Mouse (Mus musculus): Measurements from ENCODE around the gene Trim38. TPM values are rescaled to one million over a fixed set of nuclear protein-coding genes. Genes with fewer than 3 reads are reported as not detected.

Trim38 gene
- polyA plus RNA-seq, 1 experiment: not detected

DNA sequence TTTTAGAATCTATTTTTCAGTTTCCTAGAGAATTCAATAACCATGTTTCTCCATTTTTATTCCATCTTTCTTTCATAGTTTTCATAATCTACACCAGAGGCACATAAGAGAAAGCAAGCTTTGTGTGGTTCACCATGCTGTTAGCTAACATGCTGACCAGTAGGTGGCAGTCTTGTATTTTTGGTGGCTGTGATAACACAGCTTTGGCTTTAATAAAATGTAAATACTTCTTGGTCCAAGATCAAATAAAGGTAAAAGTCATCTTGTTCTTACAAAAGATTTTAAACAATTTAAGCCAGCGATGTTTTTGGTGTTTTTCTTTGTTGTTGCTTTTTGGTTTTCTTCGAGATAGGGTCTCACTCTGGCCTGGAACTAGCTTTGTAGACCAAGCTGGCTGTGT, 22.8 kb downstream of the Trim38 start:
- DNase-seq: peak; percentile 40
- Histone ChIP-seq H3K27me3 (ENCODE audit: control insufficient read depth, insufficient read depth, low read length) (no peaks in the 10 kb centered on the region), H3K27ac (ENCODE audit: control insufficient read depth, insufficient read depth, low read length) (no peak overlapping the region), H3K4me3 (ENCODE audit: control insufficient read depth, insufficient read depth, low read length) (no peak overlapping the region), H3K36me3 (ENCODE audit: control insufficient read depth, insufficient read depth, low read length) (no peaks in the 10 kb centered on the region), H3K4me1 (replicated peaks; ENCODE audit: control insufficient read depth, insufficient read depth, low read length) (no peaks in the 10 kb centered on the region)
- no peak for TF ChIP-seq CTCF (IDR thresholded peaks at IDR 0.05; ENCODE audit: borderline replicate concordance, control insufficient read depth, extremely low read depth, insufficient read depth, low read length, poor library complexity)
- no peak for TF ChIP-seq POLR2A (IDR thresholded peaks at IDR 0.05; ENCODE audit: control insufficient read depth, extremely low read depth, insufficient read depth, low read length, poor library complexity)
- WGBS: 39% methylated on average over 2 of the region's 2 CpGs

DNA sequence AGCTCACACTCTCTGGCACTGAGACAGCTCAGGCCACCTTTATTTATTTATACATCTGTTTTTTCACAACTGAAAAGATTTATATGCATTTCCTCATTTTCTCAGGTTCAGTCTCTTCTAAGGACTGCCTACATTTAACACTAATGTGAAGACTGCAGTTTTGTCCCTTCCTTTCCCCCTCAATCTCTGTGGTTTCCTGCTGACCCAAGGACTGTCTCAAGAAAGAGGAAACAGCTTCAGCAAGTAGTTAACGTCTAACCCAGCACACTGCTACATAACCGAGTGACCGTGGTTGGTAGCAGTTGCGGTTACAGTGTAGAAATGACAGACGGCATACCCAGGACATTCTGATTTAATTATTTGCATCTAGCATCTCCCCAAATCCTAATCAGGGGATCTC, 29.7 kb downstream of the Trim38 start:
- no peaks in the 10 kb centered on the region for H3K36me3 ChIP-seq (ENCODE audit: control insufficient read depth, insufficient read depth, low read length)
- no peak overlapping the region for H3K4me3 ChIP-seq (ENCODE audit: control insufficient read depth, insufficient read depth, low read length)
- DNase-seq: no peak
- 33% methylated on average over 5 of the region's 5 CpGs for WGBS
- no peaks in the 10 kb centered on the region for H3K4me1 ChIP-seq (replicated peaks; ENCODE audit: control insufficient read depth, insufficient read depth, low read length)
- no peaks in the 10 kb centered on the region for H3K27me3 ChIP-seq (ENCODE audit: control insufficient read depth, insufficient read depth, low read length)
- TF ChIP-seq POLR2A (IDR thresholded peaks at IDR 0.05; ENCODE audit: control insufficient read depth, extremely low read depth, insufficient read depth, low read length, poor library complexity): no peak
- TF ChIP-seq CTCF (IDR thresholded peaks at IDR 0.05; ENCODE audit: borderline replicate concordance, control insufficient read depth, extremely low read depth, insufficient read depth, low read length, poor library complexity): no peak
- no peak overlapping the region for H3K27ac ChIP-seq (ENCODE audit: control insufficient read depth, insufficient read depth, low read length)

DNA sequence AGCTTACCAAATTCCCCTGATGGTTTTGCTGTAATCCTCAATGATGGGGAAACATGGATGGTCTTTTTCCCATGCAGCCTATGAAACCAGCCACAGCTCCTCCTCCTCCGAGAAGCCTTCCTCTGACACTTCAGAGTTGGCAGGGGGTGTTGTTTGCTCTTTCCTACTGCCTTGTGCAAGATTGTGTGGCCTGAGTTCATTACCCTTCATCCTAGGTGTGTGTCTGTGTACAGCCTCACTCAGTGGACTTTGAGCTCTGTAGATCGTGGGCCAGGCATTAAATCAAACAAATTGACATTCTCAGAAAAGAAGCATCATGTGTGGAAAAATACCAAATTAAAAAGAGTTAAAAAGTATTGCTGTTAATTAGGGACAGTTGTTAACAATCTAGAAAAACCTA, 34.8 kb downstream of the Trim38 start:
- no peak for TF ChIP-seq POLR2A (IDR thresholded peaks at IDR 0.05; ENCODE audit: control insufficient read depth, extremely low read depth, insufficient read depth, low read length, poor library complexity)
- no peak for TF ChIP-seq CTCF (IDR thresholded peaks at IDR 0.05; ENCODE audit: borderline replicate concordance, control insufficient read depth, extremely low read depth, insufficient read depth, low read length, poor library complexity)
- 95% methylated on average over 2 of the region's 2 CpGs for WGBS
- Histone ChIP-seq H3K4me1 (replicated peaks; ENCODE audit: control insufficient read depth, insufficient read depth, low read length) (no peaks in the 10 kb centered on the region), H3K4me3 (ENCODE audit: control insufficient read depth, insufficient read depth, low read length) (no peak overlapping the region), H3K27me3 (ENCODE audit: control insufficient read depth, insufficient read depth, low read length) (no peaks in the 10 kb centered on the region), H3K27ac (ENCODE audit: control insufficient read depth, insufficient read depth, low read length) (no peak overlapping the region), H3K36me3 (ENCODE audit: control insufficient read depth, insufficient read depth, low read length) (no peaks in the 10 kb centered on the region)
- DNase-seq: no peak

DNA sequence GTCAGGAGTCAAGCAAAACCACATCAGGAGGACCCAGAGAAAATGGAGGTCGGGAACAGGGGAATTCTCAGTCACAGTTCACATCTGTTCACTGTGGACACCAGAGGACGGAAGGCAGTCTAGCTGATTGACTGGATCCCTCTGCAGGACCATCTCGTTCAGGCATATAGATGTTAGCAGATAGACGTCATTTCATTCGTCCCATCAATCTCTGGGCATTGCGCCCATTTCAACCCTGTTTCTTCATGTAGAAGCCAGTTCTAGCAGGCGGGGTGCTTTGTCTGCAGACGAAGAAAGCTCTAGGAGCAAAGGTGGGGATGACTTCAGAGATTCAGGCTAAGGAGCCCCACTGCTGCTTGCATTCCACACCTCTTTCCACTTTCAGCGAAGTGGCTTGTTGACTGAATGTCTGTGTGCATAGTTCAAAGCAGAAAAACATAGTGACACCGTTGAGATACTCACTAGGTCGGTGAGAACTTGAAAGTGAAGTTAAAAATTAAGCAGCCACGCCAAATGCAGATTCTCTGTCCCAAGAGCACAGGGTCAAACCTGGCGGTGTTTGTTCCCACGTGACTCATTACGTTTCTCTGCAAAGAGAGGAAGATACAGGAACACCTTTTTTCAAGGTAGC, 36.8 kb downstream of the Trim38 start, which contains the start of gene Slc17a2:
Slc17a2 (plus strand) TSS at position 572 of the 631 bp plus-strand sequence.
- WGBS: 93% methylated on average over 15 of the region's 15 CpGs

DNA sequence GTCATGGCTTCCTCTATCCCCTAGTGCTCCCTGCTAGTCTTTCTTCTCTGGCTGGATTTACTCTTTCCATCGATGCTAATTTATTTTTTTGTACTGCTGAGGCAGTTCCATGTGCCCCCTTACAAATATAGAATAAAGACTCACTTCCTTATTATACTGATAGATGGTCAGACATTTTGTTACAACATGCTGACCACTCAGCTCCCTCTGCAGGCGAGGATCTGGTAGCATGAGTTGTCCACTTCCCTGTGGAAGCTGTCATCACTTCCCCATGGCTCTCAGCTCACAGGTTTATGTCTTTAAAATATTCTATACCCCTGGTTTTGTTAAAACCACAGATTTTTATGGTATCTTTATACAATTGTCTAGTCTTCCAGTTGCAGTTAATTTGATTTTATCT, 46.4 kb downstream of the Trim38 start:
- no peak overlapping the region for H3K4me3 ChIP-seq (ENCODE audit: control insufficient read depth, insufficient read depth, low read length)
- no peak for TF ChIP-seq CTCF (IDR thresholded peaks at IDR 0.05; ENCODE audit: borderline replicate concordance, control insufficient read depth, extremely low read depth, insufficient read depth, low read length, poor library complexity)
- no peak for TF ChIP-seq POLR2A (IDR thresholded peaks at IDR 0.05; ENCODE audit: control insufficient read depth, extremely low read depth, insufficient read depth, low read length, poor library complexity)
- no peaks in the 10 kb centered on the region for H3K4me1 ChIP-seq (replicated peaks; ENCODE audit: control insufficient read depth, insufficient read depth, low read length)
- no peak overlapping the region for H3K27ac ChIP-seq (ENCODE audit: control insufficient read depth, insufficient read depth, low read length)
- no peaks in the 10 kb centered on the region for H3K27me3 ChIP-seq (ENCODE audit: control insufficient read depth, insufficient read depth, low read length)
- WGBS: 78% methylated on average over 2 of the region's 2 CpGs
- no peaks in the 10 kb centered on the region for H3K36me3 ChIP-seq (ENCODE audit: control insufficient read depth, insufficient read depth, low read length)
- no peak for DNase-seq

More for the DNA sequence above, 36.8 kb downstream of the Trim38 start, which contains the start of gene Slc17a2:
- TF ChIP-seq CTCF (IDR thresholded peaks at IDR 0.05; ENCODE audit: borderline replicate concordance, control insufficient read depth, extremely low read depth, insufficient read depth, low read length, poor library complexity) (no peak), POLR2A (IDR thresholded peaks at IDR 0.05; ENCODE audit: control insufficient read depth, extremely low read depth, insufficient read depth, low read length, poor library complexity) (no peak)
- Histone ChIP-seq H3K27me3 (ENCODE audit: control insufficient read depth, insufficient read depth, low read length) (no peaks in the 10 kb centered on the region), H3K4me1 (replicated peaks; ENCODE audit: control insufficient read depth, insufficient read depth, low read length) (no peaks in the 10 kb centered on the region), H3K36me3 (ENCODE audit: control insufficient read depth, insufficient read depth, low read length) (no peaks in the 10 kb centered on the region), H3K4me3 (ENCODE audit: control insufficient read depth, insufficient read depth, low read length) (no peak within 1 kb of the TSS), H3K27ac (ENCODE audit: control insufficient read depth, insufficient read depth, low read length) (no peak within 1 kb of the TSS)
- DNase-seq: no peak

DNA sequence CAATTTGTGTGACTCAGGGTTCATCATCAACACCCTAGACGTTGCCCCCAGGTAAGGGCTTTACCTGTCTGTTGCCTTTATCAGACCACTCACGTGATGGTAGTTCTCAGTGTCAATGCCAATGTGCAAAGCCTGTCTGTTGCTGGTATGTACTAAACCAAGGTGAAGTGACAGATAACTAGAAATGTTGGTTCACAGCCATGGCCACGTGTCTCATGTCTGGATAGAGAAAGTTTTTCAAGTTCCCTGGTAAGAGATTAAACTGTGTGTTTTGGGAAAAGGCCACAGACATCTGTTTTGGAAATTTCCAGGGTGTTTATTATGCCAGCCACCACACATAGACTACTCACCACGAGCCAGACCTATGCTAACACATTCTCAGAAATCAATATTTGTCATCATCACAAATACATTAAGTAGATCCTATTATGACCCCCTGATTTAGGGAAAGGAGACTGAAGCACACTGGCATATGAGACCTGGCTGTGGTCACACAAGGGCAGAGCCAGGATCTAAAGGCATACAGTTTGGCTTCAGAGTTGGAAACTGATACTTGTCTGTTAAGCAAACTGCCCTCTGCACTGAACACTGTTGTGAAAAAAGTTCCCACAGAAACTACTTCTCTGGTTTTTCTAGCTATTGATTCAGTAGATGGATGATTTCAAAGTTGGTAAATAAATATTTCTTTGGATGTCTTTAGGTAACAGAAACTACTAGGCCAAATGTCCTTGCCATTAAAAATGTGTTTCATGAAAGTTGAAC, 50.6 kb downstream of the Trim38 start:
- WGBS: 87% methylated on average over 4 of the region's 4 CpGs
- no peaks in the 10 kb centered on the region for H3K4me1 ChIP-seq (replicated peaks; ENCODE audit: control insufficient read depth, insufficient read depth, low read length)
- no peak overlapping the region for H3K27ac ChIP-seq (ENCODE audit: control insufficient read depth, insufficient read depth, low read length)
- DNase-seq: no peak
- H3K36me3 ChIP-seq (ENCODE audit: control insufficient read depth, insufficient read depth, low read length): no peaks in the 10 kb centered on the region
- H3K27me3 ChIP-seq (ENCODE audit: control insufficient read depth, insufficient read depth, low read length): no peaks in the 10 kb centered on the region
- TF ChIP-seq POLR2A (IDR thresholded peaks at IDR 0.05; ENCODE audit: control insufficient read depth, extremely low read depth, insufficient read depth, low read length, poor library complexity) (no peak), CTCF (IDR thresholded peaks at IDR 0.05; ENCODE audit: borderline replicate concordance, control insufficient read depth, extremely low read depth, insufficient read depth, low read length, poor library complexity) (no peak)
- no peak overlapping the region for H3K4me3 ChIP-seq (ENCODE audit: control insufficient read depth, insufficient read depth, low read length)

Data from thymus, adult 2 months (tissue).